In the genomic region with DNA sequence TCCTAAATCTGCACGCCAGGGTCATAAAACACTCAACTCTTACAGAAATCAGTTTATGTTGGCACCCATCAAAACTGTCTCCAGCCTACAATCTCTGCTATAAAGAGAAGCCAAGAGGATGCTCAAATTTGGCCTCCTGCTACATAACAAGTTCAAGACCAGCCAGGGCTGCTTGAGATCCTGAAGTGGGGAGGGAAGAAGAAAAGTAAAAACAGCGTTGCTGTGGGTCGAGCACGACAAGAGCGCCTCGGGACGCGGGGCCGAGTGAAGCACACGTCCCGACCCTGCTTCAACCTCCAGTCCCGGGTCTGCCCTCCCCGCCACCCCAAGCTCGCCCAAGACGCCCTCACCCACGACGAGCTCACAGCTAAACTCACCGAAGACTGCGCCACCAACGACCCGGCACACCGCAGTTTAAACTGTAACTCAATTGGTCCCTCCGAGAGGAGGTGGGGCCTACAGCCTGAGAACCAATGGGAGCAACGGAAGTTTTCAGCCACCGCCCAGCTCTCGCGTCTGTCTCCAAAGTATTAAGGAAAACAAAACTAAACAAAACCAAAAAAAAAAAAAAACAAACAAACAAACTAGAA, we compare ENCODE assay signal across 7 mouse cellular contexts. TPM values are rescaled to one million over a fixed set of nuclear protein-coding genes. Genes with fewer than 3 reads are reported as not detected.
DNase-seq lines count a peak whose midpoint lies in the region; ATAC-seq lines count a peak whose summit lies in the region.

A gene (minus strand): TSS at position 428 of the 590 bp plus-strand sequence.

- peak within 1 kb of the TSS; percentile 67; the same call in 1 of the 2 replicates for H3K27ac ChIP-seq in intestine, embryonic 15.5 days
- H3K27ac ChIP-seq in midbrain, embryonic 11.5 days (ENCODE audit: low read depth, low read length) = no peak within 1 kb of the TSS

- WGBS in intestine, embryonic 15.5 days = 3% methylated on average over 27 of the region's 27 CpGs
- WGBS in midbrain, embryonic 11.5 days = 4% methylated on average over 27 of the region's 27 CpGs

- no peaks in the 10 kb centered on the region for H3K36me3 ChIP-seq in intestine, embryonic 15.5 days
- H3K36me3 ChIP-seq in midbrain, embryonic 11.5 days (ENCODE audit: control insufficient read depth, insufficient read depth, low read length) = no peaks in the 10 kb centered on the region

- peaks cover 9% of the 10 kb centered on the region; the same call in 1 of the 2 replicates for H3K4me1 ChIP-seq in intestine, embryonic 15.5 days (replicated peaks)
- 0 out of 2 replicates have a peak, but pooled peaks cover 2% of the 10 kb centered on the region for H3K4me1 ChIP-seq in midbrain, embryonic 11.5 days (ENCODE audit: control insufficient read depth, insufficient read depth, low read length)

- no peaks in the 10 kb centered on the region for H3K27me3 ChIP-seq in intestine, embryonic 15.5 days (replicated peaks)
- H3K27me3 ChIP-seq in midbrain, embryonic 11.5 days (ENCODE audit: control insufficient read depth, insufficient read depth, low read length) = no peaks in the 10 kb centered on the region

- no peaks in the 10 kb centered on the region for H3K9me3 ChIP-seq in intestine, embryonic 15.5 days
- H3K9me3 ChIP-seq in midbrain, embryonic 11.5 days (ENCODE audit: control insufficient read depth, low read length) = no peaks in the 10 kb centered on the region

- DNase-seq in adrenal gland, adult 2 months = peak; percentile 89
- DNase-seq in embryo, embryonic 11.5 days (ENCODE audit: low read depth, low spot score) = peak; percentile 71
- DNase-seq in gastrocnemius, postnatal 36 days = peak; percentile 64 to 74
- DNase-seq in left cerebral cortex, postnatal 36 days (ENCODE audit: low spot score in 2 of 2) = peak; percentile 63 to 66
- DNase-seq in midbrain, embryonic 11.5 days (ENCODE audit: low spot score, missing footprints) = peak; percentile 95
- DNase-seq in skeletal muscle tissue, adult 2 months (ENCODE audit: low read depth, low spot score) = peak; percentile 87

- peak within 1 kb of the TSS; percentile 53 for H3K4me3 ChIP-seq in intestine, embryonic 15.5 days (replicated peaks)
- peak within 1 kb of the TSS; percentile 51 for H3K4me3 ChIP-seq in midbrain, embryonic 11.5 days (ENCODE audit: low read depth, low read length)

- intact Hi-C loops in gastrocnemius, postnatal 36 days (cut with DNase I) = no loop called here
- intact Hi-C loops in left cerebral cortex, postnatal 36 days (cut with DNase I) = no loop called here

- peak; percentile 99 for ATAC-seq in intestine, embryonic 15.5 days
- ATAC-seq in midbrain, embryonic 11.5 days (ENCODE audit: low FRiP score) = peak; percentile 98

- peak within 1 kb of the TSS; percentile 52 for H3K4me2 ChIP-seq in intestine, embryonic 15.5 days (replicated peaks)
- H3K4me2 ChIP-seq in midbrain, embryonic 11.5 days = peak within 1 kb of the TSS; percentile 46

- H3K9ac ChIP-seq in intestine, embryonic 15.5 days = peak within 1 kb of the TSS; percentile 49
- peak within 1 kb of the TSS; percentile 70 for H3K9ac ChIP-seq in midbrain, embryonic 11.5 days (ENCODE audit: low read length)

RNA-seq across cellular contexts. Expression of the gene that starts here (rescaled TPM):
- 10 to 100 TPM; 45.4 to 45.5 TPM for total RNA-seq in adrenal gland, adult 2 months (2021)
- 4.5 and 7.3 TPM in 2 replicates for polyA plus RNA-seq in adrenal gland, adult 2 months (2012; rRNA removed)
- total RNA-seq in gastrocnemius, postnatal 36 days (2021) = 10 to 100 TPM; 39.5 to 44.0 TPM
- 64.5 and 68.6 TPM in 2 replicates for polyA plus RNA-seq in intestine, embryonic 15.5 days (2015; fragmentation: Nextera tagmentation; extraction: Ambion mirVana)
- 10 to 100 TPM; 21.7 to 26.7 TPM for total RNA-seq in left cerebral cortex, postnatal 36 days (2021)
- polyA plus RNA-seq in midbrain, embryonic 11.5 days (2014; fragmentation: Nextera tagmentation; extraction: Ambion mirVana) = 89.0 and 97.1 TPM in 2 replicates
